Mouse (Mus musculus) neutrophil, adult 65 days (primary cell): ENCODE measurements around the gene Wdr86. TPM values are rescaled to one million over a fixed set of nuclear protein-coding genes. Genes with fewer than 3 reads are reported as not detected.

Experiments used
- total RNA-seq: library from RNA; stranded (reverse); gene quantifications from 2 replicates; pipeline ENCODE4 v1.2.4, GENCODE M21; 2023

The Wdr86 gene
- total RNA-seq = not detected in 2 replicates

GRCm38 (mm10) chr5:24730488-24730871 lies at the start of gene Wdr86:
TSS of gene Wdr86 (minus strand) at chr5:24730727.

GRCm38 (mm10) chr5:24757816-24758215 lies 27.3 kb upstream of the Wdr86 start, which contains the start of gene Crygn:
TSS of gene Crygn (minus strand) at chr5:24758008.

GRCm38 (mm10) chr5:24685366-24686093 lies 45.0 kb downstream of the Wdr86 start, which contains the start of gene Nub1:
TSS of gene Nub1 (plus strand) at chr5:24685532.

Other genes with a start within 250 kb of the Wdr86 start
- not detected in 2 replicates for gene Gbx1, start 203.5 kb downstream of the Wdr86 start, total RNA-seq
- gene Asb10, start 189.7 kb downstream of the Wdr86 start, total RNA-seq = not detected in 2 replicates
- gene 4931409K22Rik, start 173.9 kb downstream of the Wdr86 start, total RNA-seq = not detected in 2 replicates
- gene Abcf2, start 153.3 kb downstream of the Wdr86 start, total RNA-seq = 19.1 and 28.7 TPM in 2 replicates
- gene Chpf2, start 144.0 kb downstream of the Wdr86 start, total RNA-seq = 17.2 and 24.3 TPM in 2 replicates
- 0.16 and 0.28 TPM in 2 replicates for gene Smarcd3, start 106.3 kb downstream of the Wdr86 start, total RNA-seq
- gene Nub1, start 45.2 kb downstream of the Wdr86 start, total RNA-seq = 65.3 and 87.6 TPM in 2 replicates
- gene Crygn, start 27.3 kb upstream of the Wdr86 start, total RNA-seq = not detected in 2 replicates
- gene Rheb, start 111.9 kb upstream of the Wdr86 start, total RNA-seq = 44.0 and 57.4 TPM in 2 replicates